Mouse (Mus musculus) thymus, postnatal 4 days (tissue): Measurements from ENCODE around the gene Myh11.
A peak's percentile ranks its signal among the peaks of the same experiment; 100 is the strongest.

ENCODE experiments used
- DNase-seq: peaks from one replicate; pipeline ENCODE4 v3.0.0; 2021

Myh11 gene

GRCm38 (mm10) chr16:14265203-14265920 lies 25.8 kb downstream of the Myh11 start:
- no peak for DNase-seq

GRCm38 (mm10) chr16:14264504-14264903 lies 26.7 kb downstream of the Myh11 start:
- DNase-seq = no peak

GRCm38 (mm10) chr16:14263241-14263640 lies 27.9 kb downstream of the Myh11 start:
- DNase-seq = no peak

- no peak for DNase-seq
Observed at GRCm38 (mm10) chr16:14262410-14262809, 28.8 kb downstream of the Myh11 start.

GRCm38 (mm10) chr16:14258856-14259255 lies 32.3 kb downstream of the Myh11 start:
- DNase-seq = no peak

GRCm38 (mm10) chr16:14253586-14253985 lies 37.6 kb downstream of the Myh11 start:
- DNase-seq = no peak

GRCm38 (mm10) chr16:14252877-14253276 lies 38.3 kb downstream of the Myh11 start:
- no peak for DNase-seq

- DNase-seq = no peak
Observed at GRCm38 (mm10) chr16:14249913-14250312, 41.3 kb downstream of the Myh11 start.

GRCm38 (mm10) chr16:14242553-14242952 lies 48.6 kb downstream of the Myh11 start:
- DNase-seq = peak; percentile 56

- no peak for DNase-seq
Observed at GRCm38 (mm10) chr16:14242059-14242458, 49.1 kb downstream of the Myh11 start.

- DNase-seq = peak; percentile 84
Observed at GRCm38 (mm10) chr16:14237100-14237723, 54.0 kb downstream of the Myh11 start.

GRCm38 (mm10) chr16:14215156-14215555 lies 76.0 kb downstream of the Myh11 start:
- no peak for DNase-seq

- DNase-seq = no peak
Observed at GRCm38 (mm10) chr16:14198798-14199197, 92.4 kb downstream of the Myh11 start.

- DNase-seq = peak; percentile 75
Observed at GRCm38 (mm10) chr16:14195427-14195826, 95.7 kb downstream of the Myh11 start.

- no peak for DNase-seq
Observed at GRCm38 (mm10) chr16:14194164-14194950, 96.8 kb downstream of the Myh11 start.

GRCm38 (mm10) chr16:14185516-14185915 lies 105.7 kb downstream of the Myh11 start:
- DNase-seq = no peak

GRCm38 (mm10) chr16:14183856-14184255 lies 107.3 kb downstream of the Myh11 start:
- DNase-seq = no peak

GRCm38 (mm10) chr16:14182360-14182759 lies 108.8 kb downstream of the Myh11 start:
- DNase-seq = no peak

GRCm38 (mm10) chr16:14180163-14180733 lies 110.9 kb downstream of the Myh11 start:
- no peak for DNase-seq

GRCm38 (mm10) chr16:14178041-14178440 lies 113.1 kb downstream of the Myh11 start:
- DNase-seq = no peak

GRCm38 (mm10) chr16:14169706-14170105 lies 121.5 kb downstream of the Myh11 start:
- DNase-seq = no peak

- no peak for DNase-seq
Observed at GRCm38 (mm10) chr16:14166490-14166889, 124.7 kb downstream of the Myh11 start.

GRCm38 (mm10) chr16:14163731-14164130 lies 127.4 kb downstream of the Myh11 start:
- no peak for DNase-seq
